Mouse (Mus musculus) lung, postnatal 0 days (tissue): Measurements from ENCODE around the gene Med20. TPM values are rescaled to one million over a fixed set of nuclear protein-coding genes. Genes with fewer than 3 reads are reported as not detected.

ENCODE experiments used
- ATAC-seq: fragments of 200-750 bp; cut with Nextera tagmentation; 2 replicates; pipeline ENCODE4 v1.8.0; 2017; ENCODE audit warnings: moderate library complexity
- DNase-seq: peaks from one replicate; pipeline ENCODE4 v3.0.0-alpha.2; 2016; ENCODE audit warnings: low spot score
- H3K27ac ChIP-seq: fragments of 300-500 bp; sonication (generic); 2 replicates; pipeline ENCODE4 v1.5.1; 2014; ENCODE audit warnings: antibody characterized with exemption, mild to moderate bottlenecking, low read length, mixed read lengths
- H3K27me3 ChIP-seq: fragments of 300-500 bp; sonication (generic); replicated peaks from 2 replicates; pipeline ENCODE4 v1.6.1; 2014; ENCODE audit warnings: low read length, mixed read lengths; ENCODE audit not compliant: insufficient read depth
- H3K36me3 ChIP-seq: fragments of 300-500 bp; sonication (generic); 2 replicates; pipeline ENCODE4 v1.6.1; 2014; ENCODE audit warnings: low read length, mixed read lengths; ENCODE audit not compliant: insufficient read depth
- H3K4me1 ChIP-seq: fragments of 300-500 bp; sonication (generic); 2 replicates; pipeline ENCODE4 v1.6.1; 2014; ENCODE audit warnings: antibody characterized with exemption, low read depth, low read length, mixed read lengths; ENCODE audit not compliant: insufficient read depth
- H3K4me2 ChIP-seq: fragments of 300-500 bp; sonication (generic); replicated peaks from 2 replicates; pipeline ENCODE4 v1.6.1; 2014; ENCODE audit warnings: low read depth, mild to moderate bottlenecking, low read length, moderate library complexity, mixed read lengths
- H3K4me3 ChIP-seq: fragments of 300-500 bp; sonication (generic); 2 replicates; pipeline ENCODE4 v1.5.1; 2014; ENCODE audit warnings: low read depth, low read length
- H3K9ac ChIP-seq: fragments of 300-500 bp; sonication (generic); replicated peaks from 2 replicates; pipeline ENCODE4 v1.6.1; 2014; ENCODE audit warnings: low read depth, mild to moderate bottlenecking
- H3K9me3 ChIP-seq: fragments of 300-500 bp; sonication (generic); 2 replicates; pipeline ENCODE4 v1.6.1; 2016; ENCODE audit warnings: low read length, mixed read lengths
- CTCF ChIP-seq: IDR thresholded peaks from 2 replicates; pipeline ENCODE4 v1.5.1; 2016; ENCODE audit warnings: antibody characterized with exemption, mild to moderate bottlenecking
- EP300 ChIP-seq: IDR thresholded peaks from 2 replicates; pipeline ENCODE4 v1.6.1; 2016; ENCODE audit warnings: antibody characterized with exemption, mild to moderate bottlenecking, control low read depth
- WGBS: fragments of 180-500 bp; shearing (Covaris S2); extraction: QIAGEN DNeasy Blood & Tissue Kit; methylation state at CpG from one replicate; pipeline ENCODE4 v1.1.7; 2014; 5-methylcytosine and 5-hydroxymethylcytosine counted together
- polyA plus RNA-seq: library from polyadenylated mRNA; unstranded; fragments of >200 nt; fragmentation: Nextera tagmentation; extraction: Ambion mirVana; gene quantifications from 2 replicates; pipeline ENCODE4 v1.2.1, GENCODE M21; 2015

Gene Med20
- polyA plus RNA-seq, 1 experiment from 2014 or later = 31.6 TPM

GRCm38 (mm10) chr17:47568951-47569527 lies 42.3 kb upstream of the Med20 start:
- H3K27me3 ChIP-seq = no peaks in the 10 kb centered on the region
- no peaks in the 10 kb centered on the region; the same call in 1 of the 2 replicates for H3K36me3 ChIP-seq
- 82% methylated on average over 10 of the region's 10 CpGs for WGBS
- TF ChIP-seq CTCF (no peak), EP300 (no peak)
- H3K9ac ChIP-seq = no peak overlapping the region
- no peak overlapping the region for H3K27ac ChIP-seq
- H3K4me3 ChIP-seq = no peak overlapping the region
- H3K4me1 ChIP-seq = no peaks in the 10 kb centered on the region
- H3K4me2 ChIP-seq = no peak overlapping the region
- DNase-seq (no peak), ATAC-seq (no peak)
- no peaks in the 10 kb centered on the region for H3K9me3 ChIP-seq

DNA sequence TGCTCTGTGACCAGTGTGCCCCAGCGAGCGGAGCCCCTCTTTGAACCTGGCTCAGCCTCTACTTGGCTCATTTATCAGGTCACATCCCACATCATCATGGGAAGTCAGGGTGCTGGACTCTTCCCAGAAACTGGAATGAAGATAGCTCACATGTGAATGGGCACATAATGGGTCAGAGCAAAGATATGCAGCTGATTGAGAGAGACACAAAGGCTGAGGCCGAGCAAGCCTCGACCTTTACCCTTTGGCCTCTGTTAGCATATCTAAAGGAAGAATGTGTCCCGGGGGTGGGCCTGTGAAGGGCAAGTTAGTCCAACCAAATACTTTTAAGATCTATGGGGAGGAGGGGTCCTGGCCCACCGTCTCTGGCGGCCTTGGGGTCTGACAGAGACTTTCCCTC lies 39.8 kb upstream of the Med20 start:
- Histone ChIP-seq H3K4me2 (no peak overlapping the region), H3K4me1 (no peaks in the 10 kb centered on the region), H3K4me3 (no peak overlapping the region), H3K36me3 (no peaks in the 10 kb centered on the region; the same call in 1 of the 2 replicates), H3K27ac (no peak overlapping the region), H3K9me3 (no peaks in the 10 kb centered on the region), H3K27me3 (no peaks in the 10 kb centered on the region), H3K9ac (no peak overlapping the region)
- TF ChIP-seq CTCF (no peak), EP300 (no peak)
- ATAC-seq (no peak), DNase-seq (no peak)
- WGBS = 60% methylated on average over 7 of the region's 7 CpGs

DNA sequence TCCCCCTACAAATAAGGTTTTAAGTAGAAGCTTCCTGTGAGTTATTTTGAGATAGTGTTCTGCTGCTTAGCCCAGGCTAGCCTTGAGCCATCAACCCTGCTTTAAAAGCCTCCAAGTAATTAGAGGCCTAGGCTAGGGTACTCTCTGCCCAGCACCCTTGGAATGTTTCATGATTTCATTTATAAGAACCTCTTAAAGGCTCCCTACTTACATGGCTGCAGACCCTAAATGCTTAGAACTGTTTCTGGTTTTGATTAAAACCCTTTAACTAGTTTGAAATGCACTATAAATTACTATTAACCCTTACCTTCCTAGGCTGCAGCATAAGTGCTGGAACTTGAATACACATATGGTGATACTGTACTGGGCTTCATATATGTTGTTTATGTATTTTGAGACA lies 38.9 kb upstream of the Med20 start:
- no peak for DNase-seq
- Histone ChIP-seq H3K4me1 (no peaks in the 10 kb centered on the region), H3K9me3 (no peaks in the 10 kb centered on the region), H3K9ac (no peak overlapping the region), H3K36me3 (no peaks in the 10 kb centered on the region; the same call in 1 of the 2 replicates), H3K4me3 (no peak overlapping the region), H3K4me2 (no peak overlapping the region), H3K27ac (no peak overlapping the region), H3K27me3 (no peaks in the 10 kb centered on the region)
- TF ChIP-seq EP300 = no peak
- no peak for TF ChIP-seq CTCF
- ATAC-seq = no peak

GRCm38 (mm10) chr17:47574028-47574427 lies 37.4 kb upstream of the Med20 start:
- H3K9ac ChIP-seq = no peak overlapping the region
- 56% methylated on average over 8 of the region's 8 CpGs for WGBS
- no peaks in the 10 kb centered on the region for H3K27me3 ChIP-seq
- H3K4me3 ChIP-seq = no peak overlapping the region
- no peaks in the 10 kb centered on the region for H3K4me1 ChIP-seq
- no peaks in the 10 kb centered on the region for H3K9me3 ChIP-seq
- peak overlapping the region; percentile 39; the same call in 1 of the 2 replicates for H3K27ac ChIP-seq
- peak; percentile 94 for ATAC-seq
- no peak overlapping the region for H3K4me2 ChIP-seq
- TF ChIP-seq CTCF = no peak
- TF ChIP-seq EP300 = peak; percentile 80
- peak; percentile 87 for DNase-seq
- peaks cover 3% of the 10 kb centered on the region; the same call in 1 of the 2 replicates for H3K36me3 ChIP-seq

- H3K9ac ChIP-seq = no peak overlapping the region
- H3K4me1 ChIP-seq = no peaks in the 10 kb centered on the region
- ATAC-seq (no peak), DNase-seq (no peak)
- H3K27me3 ChIP-seq = no peaks in the 10 kb centered on the region
- H3K9me3 ChIP-seq = no peaks in the 10 kb centered on the region
- peaks cover 7% of the 10 kb centered on the region; the same call in 1 of the 2 replicates for H3K36me3 ChIP-seq
- no peak overlapping the region for H3K4me3 ChIP-seq
- peak overlapping the region; percentile 39; the same call in 1 of the 2 replicates for H3K27ac ChIP-seq
- WGBS = 47% methylated on average over 8 of the region's 11 CpGs
- H3K4me2 ChIP-seq = no peak overlapping the region
- no peak for TF ChIP-seq CTCF
- TF ChIP-seq EP300 = no peak
Measured at GRCm38 (mm10) chr17:47574830-47575229, 36.6 kb upstream of the Med20 start.

DNA sequence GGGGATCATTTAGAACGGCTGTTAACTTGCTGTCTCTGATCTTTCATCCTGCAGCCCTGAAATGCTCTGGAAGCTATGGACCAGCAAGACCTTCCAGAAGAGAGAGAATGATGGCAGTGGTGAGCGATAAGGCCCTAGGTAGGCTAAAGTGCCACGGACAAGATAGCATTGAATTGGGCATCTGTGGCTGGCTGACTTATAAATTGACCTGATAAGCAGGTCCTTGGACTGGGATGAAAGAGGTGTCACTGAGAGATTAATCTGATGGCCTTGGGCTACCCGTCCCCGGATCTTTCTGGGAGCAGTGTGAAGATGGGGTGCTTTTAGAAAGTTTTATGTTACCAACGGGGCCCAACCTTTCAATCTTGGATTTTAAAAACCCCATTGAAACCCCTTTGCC lies 32.7 kb upstream of the Med20 start:
- TF ChIP-seq CTCF (no peak), EP300 (no peak)
- no peak overlapping the region for H3K4me3 ChIP-seq
- no peak overlapping the region for H3K27ac ChIP-seq
- H3K4me1 ChIP-seq = no peaks in the 10 kb centered on the region
- ATAC-seq (no peak), DNase-seq (no peak)
- H3K36me3 ChIP-seq = 0 out of 2 replicates have a peak, but pooled peaks cover 7% of the 10 kb centered on the region
- WGBS = 80% methylated on average over 6 of the region's 6 CpGs
- H3K4me2 ChIP-seq = no peak overlapping the region
- H3K27me3 ChIP-seq = no peaks in the 10 kb centered on the region
- H3K9me3 ChIP-seq = no peaks in the 10 kb centered on the region
- no peak overlapping the region for H3K9ac ChIP-seq
